Mouse (Mus musculus) ES-CJ7 (cell line): Measurements from ENCODE around the gene C1qtnf5.

Experiments
- DNase-seq: peaks from one replicate; pipeline ENCODE4 v3.0.0; 2011; ENCODE audit warnings: low read depth, low spot score

Gene C1qtnf5

DNA sequence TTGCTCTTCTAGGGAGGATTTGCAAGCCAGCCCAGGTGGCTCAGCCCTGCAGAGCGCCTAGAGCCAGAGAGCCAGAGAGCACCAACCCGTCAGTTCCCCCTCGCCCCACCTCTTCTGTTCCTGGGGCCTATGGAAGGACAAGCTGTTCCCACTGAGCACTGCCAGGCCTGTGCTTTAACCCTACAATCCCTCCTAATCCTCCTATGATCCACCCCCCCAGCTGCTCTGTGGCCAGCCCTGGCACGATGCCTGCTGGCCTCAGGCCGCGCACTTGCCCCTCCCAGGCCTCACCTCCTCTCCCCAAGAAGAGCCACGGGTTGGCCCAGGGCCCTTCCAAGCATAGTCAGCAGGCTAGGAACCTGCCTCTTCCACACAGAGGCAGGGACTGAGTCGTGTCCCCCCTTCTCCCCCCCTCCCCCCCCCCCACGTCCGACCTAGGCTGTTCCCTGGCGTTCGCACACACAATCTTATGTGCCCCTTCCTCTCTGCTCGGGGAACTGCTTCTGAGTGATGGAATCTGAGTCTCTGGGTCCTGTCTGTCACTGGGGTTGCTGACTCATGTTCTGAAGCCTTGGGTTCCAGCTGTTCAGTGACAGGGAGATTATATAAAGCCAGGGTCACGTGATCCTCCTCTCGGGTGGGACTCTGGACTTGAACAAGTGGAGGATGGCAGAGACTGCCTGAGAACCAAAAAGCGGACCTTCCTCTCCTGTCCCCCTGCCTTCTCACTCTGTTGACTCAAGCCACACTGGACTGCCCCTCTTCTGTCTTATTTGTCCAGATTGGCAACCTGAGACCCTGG, 27.9 kb upstream of the C1qtnf5 start:
- no peak for DNase-seq

DNA sequence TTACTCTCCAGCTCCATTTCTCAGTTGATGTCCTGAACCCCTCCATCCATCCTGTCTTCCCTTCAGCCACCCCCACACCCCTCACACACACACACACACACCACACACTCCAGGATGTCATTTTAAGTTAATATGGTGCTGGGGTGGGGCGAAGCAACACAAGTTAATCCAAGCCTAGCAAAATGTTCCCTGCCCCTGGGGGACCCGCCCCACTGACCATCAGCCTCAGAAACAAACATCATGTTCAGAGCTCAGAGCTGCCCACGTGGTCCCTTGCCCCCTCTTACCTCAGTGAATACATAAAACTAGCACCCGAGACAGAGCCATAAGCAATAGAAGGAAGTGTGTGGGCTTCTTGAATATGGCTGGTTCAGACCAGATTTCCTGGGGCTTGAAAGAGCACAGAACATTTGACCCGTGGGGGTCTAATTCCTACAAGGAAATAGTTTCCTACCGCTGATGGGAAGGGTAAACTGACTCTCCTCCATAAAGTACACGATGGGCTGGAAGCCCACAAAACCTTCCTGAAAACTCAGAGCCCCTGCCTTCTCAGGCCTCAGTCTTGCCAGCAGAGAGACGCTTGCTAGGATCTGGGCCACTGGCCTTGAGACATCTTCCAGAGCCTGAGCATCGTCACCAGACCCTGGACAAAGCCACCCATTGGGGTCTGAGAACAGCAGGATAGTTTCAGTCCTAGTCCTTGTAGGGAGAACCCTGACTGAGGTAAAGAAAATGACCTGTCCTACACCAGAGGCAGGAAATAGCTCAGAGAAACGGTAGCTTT, 26.9 kb upstream of the C1qtnf5 start:
- no peak for DNase-seq

DNA sequence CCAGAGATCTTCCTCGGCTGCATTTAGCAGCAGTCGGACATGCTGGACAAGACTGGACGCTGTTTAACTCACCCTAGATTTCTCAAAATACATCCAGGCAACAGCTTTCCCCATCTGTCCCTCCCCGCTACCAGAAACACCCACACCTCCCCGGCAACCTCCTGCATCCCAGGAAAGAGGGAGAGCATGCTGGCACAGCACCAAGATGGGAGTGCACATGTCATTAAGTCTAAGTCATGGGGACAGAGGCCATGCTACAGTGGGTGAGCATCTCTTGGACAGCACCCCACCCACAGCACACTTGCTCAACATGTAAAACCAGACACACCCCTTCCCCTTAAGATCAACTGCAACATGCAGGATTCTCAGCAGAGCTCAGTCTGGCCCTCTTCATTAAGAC, 26.1 kb upstream of the C1qtnf5 start:
- no peak for DNase-seq

DNA sequence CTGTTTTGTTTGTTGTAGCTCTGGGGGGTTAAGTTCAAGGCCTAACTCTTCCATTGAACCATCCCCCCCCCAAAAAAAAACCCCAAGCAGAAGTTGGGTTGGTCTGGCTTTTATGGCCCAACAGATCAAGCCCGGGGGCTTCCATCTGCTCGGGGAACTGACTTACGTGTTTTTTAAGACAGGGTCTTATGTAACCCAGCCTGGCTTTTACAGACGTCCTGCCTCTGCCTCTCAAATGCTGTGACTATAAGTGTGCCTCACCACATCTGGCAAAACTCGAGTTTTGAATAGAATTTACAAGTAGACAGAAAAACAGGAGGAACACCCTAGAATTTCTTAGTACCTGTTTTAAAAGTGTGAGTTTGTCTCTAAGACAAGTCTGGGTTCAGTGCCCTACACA, 25.5 kb upstream of the C1qtnf5 start:
- no peak for DNase-seq

DNA sequence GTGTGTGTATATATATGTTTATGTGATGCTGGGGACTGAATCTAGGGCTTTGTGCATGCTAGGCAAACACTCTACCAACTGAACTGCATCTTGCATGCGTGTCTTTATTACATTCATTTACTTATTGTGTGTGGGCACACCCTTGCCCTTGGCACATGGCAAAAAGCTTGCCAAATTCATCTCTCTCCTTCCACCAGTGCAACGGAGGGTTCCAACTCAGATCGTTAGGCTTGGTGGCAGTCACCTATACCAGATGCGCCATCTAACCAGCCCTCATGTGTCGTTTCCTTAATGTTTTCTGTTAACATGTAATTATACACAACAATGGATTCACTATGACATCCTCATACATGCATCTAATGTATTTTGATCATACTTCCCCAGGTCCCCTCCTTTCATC, 24.8 kb upstream of the C1qtnf5 start:
- no peak for DNase-seq

DNA sequence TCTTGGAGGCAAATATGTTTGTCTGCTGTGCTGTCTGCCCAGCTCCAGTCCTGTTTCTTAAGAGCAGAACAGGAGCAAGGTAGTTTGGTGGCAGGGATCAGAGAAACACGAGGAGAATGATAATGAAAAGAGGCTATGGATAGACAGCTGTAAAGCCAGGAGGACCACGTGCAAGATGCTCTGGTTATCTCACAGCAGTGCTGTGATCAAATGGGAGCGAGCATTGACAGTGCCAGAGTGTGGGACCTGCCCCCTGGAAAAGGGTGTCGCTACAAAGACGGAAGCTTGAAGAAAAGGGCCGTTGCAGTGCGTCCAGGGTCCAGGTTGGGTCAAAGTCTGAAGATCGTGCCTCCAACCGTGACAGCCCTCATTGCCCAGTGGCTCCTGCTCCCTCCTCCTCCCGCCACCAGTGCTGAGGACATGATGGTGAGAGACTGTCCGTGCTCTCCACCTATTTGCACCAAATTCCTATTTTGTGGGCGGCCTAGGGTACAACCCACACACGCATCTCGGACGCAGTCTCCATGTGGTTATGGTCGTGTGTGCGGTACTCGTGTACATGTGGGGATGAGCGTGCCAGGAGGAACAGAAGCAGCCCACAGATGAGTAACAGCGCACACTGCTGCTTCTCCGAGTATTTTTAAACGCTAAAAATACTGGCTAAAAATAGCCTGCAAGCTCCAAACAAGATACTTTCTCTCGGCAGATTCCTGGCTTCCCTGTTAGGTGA, 23.5 kb upstream of the C1qtnf5 start:
- DNase-seq = no peak

DNA sequence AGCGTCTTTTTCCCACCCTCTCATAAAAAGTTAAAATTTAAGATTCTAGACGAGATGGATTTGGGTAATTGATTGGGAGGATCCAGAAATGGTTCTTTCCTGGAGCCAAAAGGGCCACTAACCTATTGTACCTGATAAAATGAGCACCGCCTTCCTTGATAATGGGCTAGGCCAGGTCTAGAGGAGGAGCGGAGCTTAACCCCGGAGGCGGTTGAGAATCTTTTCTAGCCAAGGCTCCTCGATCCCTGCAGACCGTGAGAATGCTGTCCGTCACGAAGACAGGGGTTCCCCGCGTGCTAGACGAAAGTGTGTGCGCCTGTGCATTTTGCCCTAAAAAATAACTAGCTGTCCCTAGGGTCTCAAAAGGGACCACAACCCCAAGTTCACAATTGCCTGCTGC, 22.8 kb upstream of the C1qtnf5 start:
- DNase-seq = peak; percentile 36

DNA sequence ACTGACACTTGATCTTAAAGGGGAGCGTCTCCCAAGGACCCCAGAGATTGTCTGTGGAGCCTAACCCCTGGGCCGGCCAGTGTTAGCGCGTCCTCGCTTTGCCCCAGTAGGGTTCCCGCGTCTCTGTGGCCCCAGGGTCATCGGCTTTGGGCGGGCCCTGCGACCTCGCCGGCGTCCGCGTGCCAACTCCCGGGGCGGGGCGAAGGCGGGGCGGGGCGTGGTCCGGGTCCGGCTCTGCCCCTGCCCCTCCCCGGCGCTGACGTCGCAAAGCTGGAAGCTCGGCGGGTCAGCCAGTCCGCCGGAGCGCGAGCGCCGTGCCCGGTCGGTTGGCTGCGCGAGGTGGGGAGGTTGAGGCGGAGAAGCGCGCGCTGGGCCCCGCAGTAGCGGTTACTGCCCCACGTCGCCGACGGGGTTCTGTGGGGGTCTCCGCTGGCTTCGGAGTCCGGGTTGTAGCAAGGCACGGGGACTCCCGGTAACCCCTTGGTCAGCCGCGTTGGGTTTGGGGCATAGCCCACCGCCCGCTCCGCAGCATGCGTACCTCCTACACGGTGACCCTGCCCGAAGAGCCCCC, 22.3 kb upstream of the C1qtnf5 start:
- peak; percentile 59 for DNase-seq

DNA sequence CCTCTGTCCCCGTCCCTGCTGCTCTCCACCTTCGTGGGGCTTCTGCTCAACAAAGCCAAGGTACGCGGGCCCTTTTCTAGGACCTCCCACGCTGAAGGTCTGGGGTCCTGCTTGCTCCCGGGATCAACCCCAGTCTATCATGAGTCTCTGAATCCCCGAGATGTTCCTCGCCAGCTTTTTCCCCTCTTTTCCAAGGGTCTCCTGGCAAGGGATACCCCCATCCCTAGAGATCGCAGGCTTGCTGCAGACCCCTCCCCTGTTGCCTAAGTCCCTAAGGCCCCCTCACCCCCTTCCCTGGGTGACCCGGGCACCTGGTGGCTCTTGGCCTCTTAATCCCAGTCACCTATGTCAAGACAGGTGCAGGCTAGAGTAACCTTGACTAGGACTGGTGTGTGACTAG, 21.8 kb upstream of the C1qtnf5 start:
- DNase-seq = no peak

DNA sequence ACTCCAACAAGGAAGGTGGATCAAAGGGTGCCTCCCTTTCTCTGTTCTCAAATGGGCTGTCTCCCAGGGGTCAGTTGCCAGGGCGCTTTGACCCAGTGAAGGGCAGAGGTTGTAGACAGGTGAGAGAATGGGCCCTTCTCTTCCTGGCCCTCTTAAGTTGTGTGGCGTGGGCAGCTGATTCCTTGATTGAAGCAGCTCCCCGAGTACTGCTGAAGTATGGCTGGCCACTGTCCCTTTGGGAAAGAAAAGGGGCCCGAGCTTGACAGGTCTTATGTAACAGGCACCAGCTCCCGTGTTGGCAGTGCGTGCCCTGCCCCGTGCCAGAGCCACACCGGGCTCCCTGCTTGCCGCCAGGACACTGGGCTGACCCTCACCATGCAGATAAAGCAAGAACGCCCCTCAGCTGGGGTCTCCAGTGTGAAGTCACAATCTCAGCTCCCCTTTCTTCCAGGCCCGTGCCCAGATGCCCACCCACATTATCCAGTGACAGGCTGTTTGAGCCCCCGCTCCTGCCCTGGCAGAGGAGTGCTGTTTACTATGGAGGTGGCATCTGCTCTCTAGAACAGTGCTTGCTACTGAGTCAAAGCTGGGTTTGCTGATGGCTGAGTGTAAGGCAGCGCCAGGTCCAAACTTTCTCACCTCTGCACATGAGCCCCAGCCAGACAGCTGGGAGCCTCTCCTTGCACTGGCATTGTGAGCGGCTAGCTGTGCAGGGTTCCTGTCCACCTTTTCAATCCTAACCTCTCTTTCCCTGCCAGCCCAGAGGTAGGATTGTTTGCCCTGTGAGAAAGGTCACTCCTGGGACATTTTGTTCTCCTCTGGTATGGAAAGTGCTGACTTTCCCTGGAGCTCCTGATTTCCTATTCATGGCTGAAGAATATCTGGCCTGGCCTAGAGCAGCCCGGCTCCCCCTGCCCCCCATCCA, 21.0 kb upstream of the C1qtnf5 start:
- no peak for DNase-seq

DNA sequence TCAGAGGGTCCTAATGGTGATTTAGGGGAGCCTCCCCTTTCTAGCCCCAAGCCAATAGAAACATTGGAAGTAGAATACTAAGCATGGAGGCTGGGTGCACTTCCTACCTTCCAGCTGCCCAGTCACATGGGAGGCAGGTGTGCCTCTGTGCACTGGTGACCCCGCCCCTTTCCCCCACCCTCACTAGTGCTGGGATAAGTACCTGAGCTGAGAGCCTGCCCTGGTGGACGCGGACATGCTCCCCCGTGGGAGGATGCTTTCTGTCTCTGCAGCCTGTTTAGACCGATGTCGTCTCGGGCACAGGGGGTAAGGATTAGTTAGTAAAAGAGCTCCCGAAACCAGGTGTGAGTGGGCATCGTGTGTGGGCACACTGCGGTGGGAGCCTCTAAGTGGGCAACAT, 20.1 kb upstream of the C1qtnf5 start:
- no peak for DNase-seq

DNA sequence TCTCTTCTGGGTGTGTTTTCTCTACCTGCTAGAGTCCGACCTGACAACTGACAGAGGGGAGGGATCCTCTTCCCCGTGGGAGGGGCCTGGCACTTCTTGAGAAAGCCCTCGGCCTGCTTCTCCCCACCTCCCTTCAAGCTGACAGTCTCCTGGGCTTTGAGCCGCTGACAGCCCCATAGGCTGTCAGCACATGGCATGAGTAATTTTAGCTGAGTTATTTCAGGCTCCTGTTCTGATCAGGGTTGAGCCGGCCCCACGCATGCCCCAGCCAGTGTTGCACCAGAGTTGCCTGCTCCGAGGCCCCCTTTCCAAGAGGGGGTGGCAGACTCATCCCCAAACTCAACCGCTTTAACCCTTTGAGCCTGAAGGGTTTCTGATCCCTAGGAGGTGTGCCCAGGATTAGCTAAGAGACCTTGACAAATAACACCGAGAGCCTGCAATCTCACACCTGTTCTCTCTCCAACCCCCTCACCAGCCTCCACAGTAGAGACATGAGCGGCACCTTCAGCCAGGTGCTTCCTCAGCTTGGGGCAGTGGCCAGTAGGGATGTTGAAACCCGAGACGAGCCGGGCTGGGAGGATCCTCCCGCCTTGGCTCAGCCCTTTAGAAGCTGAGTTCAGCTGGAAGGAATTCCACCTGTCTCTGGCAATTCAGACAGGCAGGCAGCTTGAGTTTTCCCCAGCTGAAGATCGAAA, 19.1 kb upstream of the C1qtnf5 start:
- DNase-seq = no peak

DNA sequence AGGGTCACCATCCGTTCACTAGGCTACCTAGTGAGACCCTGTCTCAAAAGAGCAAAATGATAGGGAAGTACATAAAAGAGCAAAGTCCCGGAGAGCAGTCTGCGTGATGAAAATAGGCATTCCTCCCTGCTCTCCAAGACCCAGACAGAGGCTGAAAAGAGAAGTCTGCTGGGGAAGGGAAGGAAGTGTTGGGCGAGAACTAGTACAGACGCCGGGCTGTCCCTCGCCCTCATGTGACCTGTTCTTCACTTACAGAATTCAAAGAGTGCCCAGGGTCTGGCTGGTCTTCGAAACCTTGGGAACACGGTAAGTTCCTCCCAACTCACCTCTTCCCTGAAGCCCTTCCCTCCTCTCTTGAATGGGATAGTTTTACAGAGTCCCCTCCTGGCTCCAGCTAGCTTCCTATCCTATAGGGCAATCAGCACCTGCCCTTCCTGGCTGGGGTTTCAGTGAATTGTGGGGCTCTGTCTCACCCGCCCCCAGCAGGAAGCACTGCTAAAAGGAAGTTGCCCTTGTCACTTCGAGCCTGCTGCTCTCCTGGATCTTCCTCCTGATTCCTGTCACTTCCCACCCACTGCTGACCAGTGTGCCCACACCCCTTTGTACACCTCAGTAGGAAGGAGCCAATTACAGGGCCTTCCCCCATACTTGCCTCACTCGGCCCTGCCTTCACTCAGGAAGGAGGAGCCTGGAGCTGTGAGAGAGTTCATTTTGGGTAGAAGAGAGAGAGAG, 18.0 kb upstream of the C1qtnf5 start:
- DNase-seq = no peak

DNA sequence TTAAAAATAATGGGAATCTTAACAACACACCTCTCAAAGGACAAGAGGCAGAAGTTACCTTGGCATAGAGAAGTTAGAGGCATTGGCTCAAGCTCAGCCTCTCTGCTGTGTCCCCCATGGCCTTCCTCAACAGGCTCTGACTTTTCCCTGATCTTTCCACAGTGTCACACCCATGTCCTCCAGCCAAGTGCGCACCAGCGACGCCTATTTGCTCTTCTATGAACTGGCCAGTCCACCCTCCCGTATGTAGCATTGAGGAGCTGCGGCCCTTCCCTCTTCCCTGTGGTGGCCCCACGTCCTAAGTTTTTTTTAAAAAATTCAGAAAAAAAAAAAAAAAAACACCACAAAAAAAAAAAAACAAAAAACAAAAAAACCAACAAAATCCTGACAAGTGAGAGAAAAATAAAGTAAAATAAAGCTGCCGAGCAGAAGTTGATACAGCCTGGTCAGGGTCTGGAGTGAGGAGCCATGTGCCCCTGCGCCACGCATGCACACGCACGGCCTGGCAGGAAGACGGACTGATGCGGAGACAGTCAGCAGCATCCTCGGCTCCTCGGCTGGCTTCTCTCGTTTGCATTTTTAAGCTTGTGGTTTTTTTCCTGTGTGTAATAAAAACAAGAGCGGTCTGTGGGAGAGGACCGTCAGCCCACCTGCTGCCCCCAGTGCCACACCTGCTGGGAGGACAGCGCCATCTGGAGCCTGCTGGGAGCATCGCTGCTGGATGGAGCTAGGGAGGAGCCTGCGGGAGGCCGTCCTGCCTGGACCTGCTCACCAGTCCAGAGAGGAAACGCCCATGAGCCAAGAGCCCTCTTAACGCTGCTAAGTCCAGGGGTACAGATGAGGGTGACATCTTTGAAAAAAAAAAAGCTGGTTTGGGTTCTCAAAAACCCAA, 13.2 kb upstream of the C1qtnf5 start:
- DNase-seq = peak; percentile 66

DNA sequence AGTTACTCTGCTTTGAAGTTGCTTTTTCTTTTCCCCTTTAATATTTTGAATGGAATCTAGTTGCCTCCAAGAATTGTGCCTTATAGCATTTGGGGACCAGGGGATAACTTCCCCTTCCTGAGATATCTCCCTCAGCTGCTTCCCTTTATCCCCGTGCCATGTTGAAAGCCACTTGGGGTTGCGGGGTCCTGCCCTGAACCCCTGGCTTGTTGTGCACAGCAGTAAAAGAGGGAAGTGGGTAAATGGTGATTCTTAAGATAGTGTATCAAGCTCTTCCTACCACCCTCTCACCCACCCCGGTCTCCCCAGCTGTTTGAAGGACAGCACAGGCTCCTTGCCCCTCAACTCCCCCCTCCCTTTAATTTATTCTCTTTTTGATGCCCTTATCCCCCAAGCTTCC, 12.3 kb upstream of the C1qtnf5 start:
- no peak for DNase-seq

DNA sequence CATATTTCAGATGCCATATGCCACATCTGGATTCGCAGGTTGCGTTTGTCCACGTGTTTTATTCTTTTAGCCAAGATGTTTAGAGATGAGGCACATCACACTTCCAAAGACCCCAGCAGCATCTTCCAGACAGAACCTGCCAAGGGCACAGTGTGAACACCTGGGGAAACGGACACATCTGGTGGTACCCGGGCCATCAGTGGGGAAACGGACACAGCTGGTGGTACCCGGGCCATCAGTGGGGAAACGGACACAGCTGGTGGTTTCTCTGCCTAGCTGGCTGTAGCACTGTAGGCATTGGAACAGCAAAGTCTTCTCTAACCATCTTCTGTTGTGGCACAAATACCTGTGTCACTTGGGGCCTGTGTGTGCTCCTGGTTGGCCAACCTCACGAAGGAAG, 11.3 kb upstream of the C1qtnf5 start:
- DNase-seq = no peak

DNA sequence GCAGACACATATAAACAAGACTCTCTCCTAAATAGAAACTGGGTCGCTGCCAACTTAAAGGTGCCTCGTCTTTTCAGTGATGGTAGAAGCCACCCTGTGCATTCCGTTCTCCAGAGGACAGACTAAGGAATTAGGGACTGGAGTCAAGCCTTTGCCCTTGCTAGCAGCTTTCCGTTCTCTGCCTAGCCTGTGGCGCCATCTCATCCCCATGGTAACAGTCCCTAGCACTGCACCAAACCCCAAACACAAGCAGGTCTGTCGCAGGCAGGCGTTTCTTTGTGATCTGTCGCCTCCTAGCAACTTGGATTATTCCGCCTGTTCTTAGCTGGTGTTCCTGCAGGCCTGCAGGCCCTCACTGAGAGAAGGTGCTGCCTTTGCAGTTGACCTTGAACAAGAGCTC, 10.5 kb upstream of the C1qtnf5 start:
- peak; percentile 67 for DNase-seq

DNA sequence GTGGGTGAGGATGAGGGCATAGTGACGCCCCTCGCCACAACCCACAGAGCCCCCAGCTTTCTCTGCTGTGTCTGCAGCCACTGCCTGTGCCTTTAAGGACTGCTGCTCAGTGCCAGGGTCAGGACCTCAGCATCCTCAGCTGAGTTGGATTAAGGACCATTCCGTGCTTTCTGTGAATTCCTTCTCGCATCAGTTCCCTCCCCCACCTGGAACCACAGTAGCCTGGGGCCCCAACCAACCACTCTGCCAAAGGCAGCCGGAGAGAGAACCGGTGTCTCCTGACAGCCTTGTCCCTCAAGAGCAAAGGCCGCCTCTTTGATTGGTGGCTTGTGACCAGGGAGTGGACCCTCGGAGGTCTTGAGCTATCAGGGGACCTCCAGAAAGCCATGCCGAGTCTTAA, 5.6 kb upstream of the C1qtnf5 start, which contains the start of gene Mfrp:
TSS of gene Mfrp (plus strand) at position 240 of the 400 bp plus-strand sequence.
- DNase-seq = no peak

DNA sequence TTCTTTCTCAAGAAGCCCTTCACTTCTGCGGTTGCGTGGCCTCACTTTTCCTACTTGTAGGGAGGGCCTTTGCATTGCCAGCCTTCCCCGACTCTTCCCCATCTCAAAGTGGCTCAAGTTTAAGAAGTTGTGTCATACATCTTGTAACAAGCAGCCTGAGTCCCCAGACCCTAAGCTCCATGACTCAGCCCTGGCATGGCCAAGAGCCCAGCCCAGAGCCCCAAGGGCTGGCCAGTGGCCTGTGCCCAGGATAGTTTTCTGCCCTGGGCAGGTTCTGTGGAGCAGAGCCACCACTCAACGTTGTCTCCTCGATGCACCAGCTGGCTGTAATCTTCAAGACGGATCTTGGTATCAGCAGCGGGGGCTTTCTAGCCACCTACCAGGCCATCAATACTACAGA, 2.2 kb upstream of the C1qtnf5 start:
- DNase-seq = no peak
